Mouse (Mus musculus) CH12.LX (cell line): Measurements from ENCODE around the gene S100a14. TPM values are rescaled to one million over a fixed set of nuclear protein-coding genes. Genes with fewer than 3 reads are reported as not detected.
A peak's percentile ranks its signal among the peaks of the same experiment; 100 is the strongest.

ENCODE experiments used
- DNase-seq: peaks from one replicate; pipeline ENCODE4 v3.0.0-alpha.2; 2013; ENCODE audit errors: extremely low read depth
- H3K27ac ChIP-seq: 2 replicates; pipeline ENCODE4 v1.5.1; 2012; ENCODE audit warnings: low read depth, mild to moderate bottlenecking, control low read depth, moderate library complexity; ENCODE audit not compliant: insufficient read depth
- H3K27me3 ChIP-seq: replicated peaks from 2 replicates; pipeline ENCODE3; 2012; ENCODE audit warnings: inconsistent platforms
- H3K36me3 ChIP-seq, 2 experiments: replicated peaks in 1 of 2; 2 replicates each; pipeline versions ENCODE3 to v1.6.1; 2012; ENCODE audit warnings: inconsistent platforms in 1 of 2, low read length in 1 of 2, mild to moderate bottlenecking in 1 of 2, mixed read lengths in 1 of 2, moderate library complexity in 1 of 2; ENCODE audit not compliant: control insufficient read depth in 1 of 2, insufficient read depth in 1 of 2
- H3K4me1 ChIP-seq, 2 experiments: 2 replicates each; pipeline ENCODE4 v1.6.1; 2012; ENCODE audit warnings: inconsistent platforms in 1 of 2, moderate library complexity in 1 of 2; ENCODE audit not compliant: insufficient read depth in 2 of 2, control insufficient read depth in 1 of 2
- H3K4me2 ChIP-seq: 2 replicates; pipeline ENCODE4 v1.6.1; 2012; ENCODE audit warnings: low read depth, mild to moderate bottlenecking, control low read depth; ENCODE audit not compliant: poor library complexity, insufficient read depth, severe bottlenecking
- H3K4me3 ChIP-seq, 3 experiments: fragments of 150-350 bp in 1 of 3; sonication (generic) in 1 of 3; replicated peaks in 1 of 3; 2 replicates each; pipeline versions ENCODE3 to v1.5.1; 2011 to 2012; ENCODE audit warnings: low read depth in 2 of 3, low read length in 2 of 3, mild to moderate bottlenecking in 2 of 3, moderate library complexity in 2 of 3, control low read depth in 1 of 3, improper control_type of control experiment in 1 of 3, inconsistent platforms in 1 of 3, mixed read lengths in 1 of 3; ENCODE audit not compliant: poor library complexity in 1 of 3
- H3K79me2 ChIP-seq: replicated peaks from 2 replicates; pipeline ENCODE4 v1.6.1; 2012; ENCODE audit warnings: mild to moderate bottlenecking, moderate library complexity; ENCODE audit not compliant: control insufficient read depth, poor library complexity, insufficient read depth, severe bottlenecking; ENCODE audit errors: extremely low read depth
- H3K9ac ChIP-seq: 2 replicates; pipeline ENCODE4 v1.6.1; 2012; ENCODE audit warnings: low read depth, mild to moderate bottlenecking, control low read depth, moderate library complexity; ENCODE audit not compliant: insufficient read depth
- H3K9me3 ChIP-seq: replicated peaks from 2 replicates; pipeline ENCODE3; 2012; ENCODE audit warnings: low read length, inconsistent platforms, mixed read lengths
- BHLHE40 ChIP-seq: IDR thresholded peaks from 2 replicates; pipeline ENCODE4 v1.6.1; 2011; ENCODE audit warnings: mild to moderate bottlenecking, low read depth, low read length, improper control_type of control experiment
- CTCF ChIP-seq, 2 experiments: IDR thresholded peaks in 1 of 2; conservative IDR thresholded peaks in 1 of 2; 2 replicates each; pipeline ENCODE4 v1.5.1; 2011 to 2012; ENCODE audit warnings: low read depth in 2 of 2, low read length in 2 of 2, improper control_type of control experiment in 1 of 2, inconsistent platforms in 1 of 2, mild to moderate bottlenecking in 1 of 2, moderate library complexity in 1 of 2
- ELF1 ChIP-seq: IDR thresholded peaks from 2 replicates; pipeline ENCODE4 v1.6.1; 2014; ENCODE audit warnings: low read depth, mild to moderate bottlenecking, inconsistent platforms, low read length, improper control_type of control experiment
- EP300 ChIP-seq: IDR thresholded peaks from 2 replicates; pipeline ENCODE4 v1.6.1; 2011; ENCODE audit warnings: low read length, improper control_type of control experiment
- ETS1 ChIP-seq: conservative IDR thresholded peaks from 2 replicates; pipeline ENCODE4 v1.6.1; 2012; ENCODE audit warnings: low read depth, mild to moderate bottlenecking, inconsistent platforms, low read length, improper control_type of control experiment, moderate library complexity
- GABPA ChIP-seq: IDR thresholded peaks from 2 replicates; pipeline ENCODE4 v1.6.1; 2012; ENCODE audit warnings: low read depth, low read length, improper control_type of control experiment, inconsistent platforms; ENCODE audit not compliant: insufficient replicate concordance
- HCFC1 ChIP-seq: IDR thresholded peaks from 2 replicates; pipeline ENCODE4 v1.6.1; 2012; ENCODE audit warnings: low read depth, mild to moderate bottlenecking, inconsistent platforms, low read length, improper control_type of control experiment
- IRF4 ChIP-seq: IDR thresholded peaks from 2 replicates; pipeline ENCODE4 v1.6.1; 2014; ENCODE audit warnings: low read depth, mild to moderate bottlenecking, inconsistent platforms, low read length, improper control_type of control experiment
- JUN ChIP-seq: IDR thresholded peaks from 2 replicates; pipeline ENCODE4 v1.6.1; 2011; ENCODE audit warnings: low read depth, mild to moderate bottlenecking, low read length, improper control_type of control experiment, moderate library complexity; ENCODE audit not compliant: insufficient read depth
- JUND ChIP-seq: conservative IDR thresholded peaks from 2 replicates; pipeline ENCODE4 v1.6.1; 2011; ENCODE audit warnings: low read depth, low read length, improper control_type of control experiment
- KAT2A ChIP-seq: IDR thresholded peaks from 2 replicates; pipeline ENCODE4 v1.6.1; 2012; ENCODE audit warnings: low read length, improper control_type of control experiment, inconsistent platforms; ENCODE audit not compliant: insufficient replicate concordance
- MAFK ChIP-seq: IDR thresholded peaks from 2 replicates; pipeline ENCODE4 v1.6.1; 2011; ENCODE audit warnings: low read length, improper control_type of control experiment; ENCODE audit not compliant: insufficient replicate concordance
- MAX ChIP-seq: IDR thresholded peaks from 2 replicates; pipeline ENCODE4 v1.6.1; 2011; ENCODE audit warnings: low read length, improper control_type of control experiment
- MAZ ChIP-seq: IDR thresholded peaks from 2 replicates; pipeline ENCODE4 v1.6.1; 2012; ENCODE audit warnings: low read depth, mild to moderate bottlenecking, inconsistent platforms, low read length, improper control_type of control experiment, moderate library complexity
- MEF2A ChIP-seq: IDR thresholded peaks from 2 replicates; pipeline ENCODE4 v1.6.1; 2014; ENCODE audit warnings: low read depth, mild to moderate bottlenecking, inconsistent platforms, low read length, improper control_type of control experiment, borderline replicate concordance
- MXI1 ChIP-seq: IDR thresholded peaks from 2 replicates; pipeline ENCODE4 v1.6.1; 2011; ENCODE audit warnings: mild to moderate bottlenecking, low read depth, low read length, improper control_type of control experiment
- MYC ChIP-seq: IDR thresholded peaks from 2 replicates; pipeline ENCODE4 v1.6.1; 2011; ENCODE audit warnings: low read depth, mild to moderate bottlenecking, improper control_type of control experiment, low read length
- NELFE ChIP-seq: IDR thresholded peaks from 2 replicates; pipeline ENCODE4 v1.6.1; 2011; ENCODE audit warnings: low read depth, low read length, improper control_type of control experiment
- PAX5 ChIP-seq: IDR thresholded peaks from 2 replicates; pipeline ENCODE4 v1.6.1; 2012; ENCODE audit warnings: low read length, inconsistent platforms, mixed read lengths
- POLR2A ChIP-seq: IDR thresholded peaks from 2 replicates; pipeline ENCODE4 v1.6.1; 2011; ENCODE audit warnings: low read depth, mild to moderate bottlenecking, improper control_type of control experiment, low read length
- POLR2AphosphoS2 ChIP-seq: IDR thresholded peaks from 2 replicates; pipeline ENCODE4 v1.6.1; 2011; ENCODE audit warnings: low read depth, low read length, improper control_type of control experiment
- RCOR1 ChIP-seq: conservative IDR thresholded peaks from 2 replicates; pipeline ENCODE4 v1.6.1; 2012; ENCODE audit warnings: low read depth, mild to moderate bottlenecking, inconsistent platforms, low read length, improper control_type of control experiment
- SIN3A ChIP-seq: IDR thresholded peaks from 2 replicates; pipeline ENCODE4 v1.6.1; 2012; ENCODE audit warnings: low read length, improper control_type of control experiment, inconsistent platforms
- TBP ChIP-seq: conservative IDR thresholded peaks from 2 replicates; pipeline ENCODE4 v1.6.1; 2011; ENCODE audit warnings: low read depth, low read length, improper control_type of control experiment
- TCF12 ChIP-seq: IDR thresholded peaks from 2 replicates; pipeline ENCODE4 v1.6.1; 2014; ENCODE audit warnings: low read depth, mild to moderate bottlenecking, inconsistent platforms, low read length, improper control_type of control experiment
- UBTF ChIP-seq: IDR thresholded peaks from 2 replicates; pipeline ENCODE4 v1.6.1; 2012; ENCODE audit warnings: low read depth, mild to moderate bottlenecking, inconsistent platforms, low read length, improper control_type of control experiment, moderate library complexity
- USF1 ChIP-seq: IDR thresholded peaks from 2 replicates; pipeline ENCODE4 v1.6.1; 2014; ENCODE audit warnings: low read depth, mild to moderate bottlenecking, inconsistent platforms, low read length, improper control_type of control experiment
- ZC3H11A ChIP-seq: IDR thresholded peaks from 2 replicates; pipeline ENCODE4 v1.6.1; 2012; ENCODE audit warnings: low read depth, mild to moderate bottlenecking, inconsistent platforms, low read length, improper control_type of control experiment
- ZKSCAN1 ChIP-seq: IDR thresholded peaks from 2 replicates; pipeline ENCODE4 v1.6.1; 2012; ENCODE audit warnings: low read depth, inconsistent platforms, low read length, improper control_type of control experiment, borderline replicate concordance
- ZMIZ1 ChIP-seq: IDR thresholded peaks from 2 replicates; pipeline ENCODE4 v1.6.1; 2012; ENCODE audit warnings: low read depth, mild to moderate bottlenecking, inconsistent platforms, low read length, improper control_type of control experiment
- ZNF384 ChIP-seq: IDR thresholded peaks from 2 replicates; pipeline ENCODE4 v1.6.1; 2012; ENCODE audit warnings: low read depth, low read length, improper control_type of control experiment, inconsistent platforms
- dilution Hi-C: fragments of 300-500 bp; cut with MboI; formaldehyde crosslinking; loops from 2 replicates; pipeline ENCODE4 v1.14.3; 2020; ENCODE audit warnings: low sequenced_read_pairs; ENCODE audit not compliant: extremely low pct_unique_long_range_greater_than_20kb, extremely low pct_ligation_motif_present
- in situ Hi-C: fragments of 300-500 bp; cut with MboI; formaldehyde crosslinking; loops from 3 replicates; pipeline ENCODE4 v1.14.3; 2019; ENCODE audit warnings: low sequenced_read_pairs, low pct_ligation_motif_present, low pct_unique_long_range_greater_than_20kb, mixed read lengths
- polyA plus RNA-seq: library from polyadenylated mRNA; unstranded; fragments of >175 nt; gene quantifications from 2 replicates; pipeline ENCODE4 v1.2.1, GENCODE M21; 2012; ENCODE audit warnings: low read depth; ENCODE audit not compliant: insufficient read length
- total RNA-seq, 2 experiments: library from RNA; depleted of rRNA; stranded (reverse); fragments of 300-350 nt in 1 of 2; fragments of >200 nt in 1 of 2; gene quantifications; 2 replicates each; pipeline ENCODE4 v1.2.3; 2012 to 2014

S100a14 gene
- total and polyA plus RNA-seq, 3 experiments: not detected

GRCm38 (mm10) chr3:90488576-90488975 lies 38.1 kb upstream of the S100a14 start:
- TF ChIP-seq MYC (no peak), UBTF (no peak), MXI1 (no peak), IRF4 (no peak), ZNF384 (no peak), ZC3H11A (no peak), GABPA (no peak), KAT2A (no peak), JUN (no peak), TBP (no peak), JUND (no peak), BHLHE40 (no peak), MEF2A (no peak), MAFK (no peak)
- TF ChIP-seq, all 38 proteins: peak for 0
- Histone ChIP-seq H3K36me3 (peaks cover 42 to 59% of the 10 kb centered on the region in 2 experiments), H3K27ac (no peak overlapping the region), H3K4me1 (peaks cover 0 to 11% of the 10 kb centered on the region in 2 experiments; a peak in 2 of 4 replicates), H3K9ac (no peak overlapping the region), H3K27me3 (no peaks in the 10 kb centered on the region), H3K4me2 (no peak overlapping the region), H3K79me2 (peaks cover 7% of the 10 kb centered on the region; the same call in 1 of the 2 replicates), H3K4me3 (no peak overlapping the region), H3K9me3 (no peaks in the 10 kb centered on the region)
- dilution Hi-C loops: no loop called here
- DNase-seq: no peak
- in situ Hi-C loops: no loop called here

- no peaks in the 10 kb centered on the region for H3K27me3 ChIP-seq
- peaks cover 34 to 59% of the 10 kb centered on the region in 2 experiments for H3K36me3 ChIP-seq
- peak within 1 kb of the TSS; percentile 95 for H3K9ac ChIP-seq
- DNase-seq: peak; percentile 96
- in situ Hi-C loops (no loop called here), dilution Hi-C loops (no loop called here)
- H3K4me1 ChIP-seq: peaks cover 0 to 11% of the 10 kb centered on the region in 2 experiments; a peak in 2 of 4 replicates
- H3K27ac ChIP-seq: peak within 1 kb of the TSS; percentile 44
- H3K4me3 ChIP-seq: peak within 1 kb of the TSS; percentile 67 to 79 (median 71)
- H3K79me2 ChIP-seq: peaks cover 7% of the 10 kb centered on the region; the same call in 1 of the 2 replicates
- no peaks in the 10 kb centered on the region for H3K9me3 ChIP-seq
- peak within 1 kb of the TSS; percentile 87 for H3K4me2 ChIP-seq
- peak; percentile 86 for TF ChIP-seq POLR2A
- peak; percentile 24 to 89; a peak in 2 of 4 replicates for TF ChIP-seq CTCF (conservative IDR thresholded peaks at IDR 0.05 in 1 of 2, IDR thresholded peaks at IDR 0.05 in 1 of 2; ENCODE audit: low read depth in 2 of 2, low read length in 2 of 2)
- TF ChIP-seq JUN: no peak
- TF ChIP-seq PAX5: no peak
- TF ChIP-seq RCOR1: no peak
- peak; percentile 14; the same call in 1 of the 2 replicates for TF ChIP-seq EP300
- peak; percentile 45 for TF ChIP-seq MEF2A
- TF ChIP-seq MAZ: peak; percentile 53; the same call in 1 of the 2 replicates
- no peak for TF ChIP-seq USF1
- peak; percentile 71; the same call in 1 of the 2 replicates for TF ChIP-seq POLR2AphosphoS2
- no peak for TF ChIP-seq ZKSCAN1
- TF ChIP-seq NELFE: peak; percentile 78
- TF ChIP-seq ELF1: peak; percentile 73
- peak; percentile 96 for TF ChIP-seq BHLHE40
- TF ChIP-seq SIN3A: peak; percentile 84
- TF ChIP-seq MAFK: no peak
- TF ChIP-seq ZC3H11A: no peak
- peak; percentile 96 for TF ChIP-seq HCFC1
- no peak for TF ChIP-seq ZNF384
- peak; percentile 64 for TF ChIP-seq MAX
- peak; percentile 73 for TF ChIP-seq ZMIZ1
- TF ChIP-seq JUND: no peak
- peak; percentile 76; the same call in 1 of the 2 replicates for TF ChIP-seq TCF12
- TF ChIP-seq ETS1: no peak
- TF ChIP-seq UBTF: 0 out of 2 replicates have a peak, but pooled peaks have one; percentile 47
- peak; percentile 69; the same call in 1 of the 2 replicates for TF ChIP-seq MYC
Observed at GRCm38 (mm10) chr3:90490696-90491256, 35.9 kb upstream of the S100a14 start, which contains the start of gene Snapin. Gene Snapin, minus strand, starts transcription at chr3:90491033.
